Comparison of ENCODE assay signal across 14 mouse cellular contexts in the genomic region with DNA sequence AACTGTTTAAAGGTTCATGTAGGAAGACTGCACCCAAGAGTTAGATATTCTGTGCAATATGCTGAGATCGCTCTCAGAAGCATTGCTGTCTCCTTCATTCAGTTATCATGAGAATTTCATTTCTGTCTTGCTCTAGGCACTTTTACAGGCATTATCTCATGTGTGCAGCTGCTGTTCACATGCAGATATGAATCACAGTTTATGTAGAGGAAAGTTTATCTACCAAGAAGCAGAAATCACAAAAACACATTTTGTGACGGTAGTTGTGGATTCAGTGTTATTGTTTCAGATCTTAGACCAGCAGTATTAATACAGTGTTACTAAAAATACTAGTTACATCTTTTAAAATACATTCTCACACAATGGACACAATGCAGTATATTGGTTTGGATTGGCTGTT. TPM values are rescaled to one million over a fixed set of nuclear protein-coding genes. Genes with fewer than 3 reads are reported as not detected.
DNase-seq lines count a peak whose midpoint lies in the region; ATAC-seq and TF ChIP-seq lines count a peak whose summit lies in the region.
"Had no signal": no experiment of that assay in that cellular context is flagged by ENCODE, and none has a peak within 500 bp of the region (broad histone marks: within the 10 kb centered on the region; RNA-seq: fewer than 3 reads in every experiment).

No protein-coding gene starts in this region.

- H3K4me1 ChIP-seq in intestine, embryonic 15.5 days (replicated peaks), result no peaks in the 10 kb centered on the region
- no peaks in the 10 kb centered on the region for H3K4me1 ChIP-seq in intestine, postnatal 0 days (replicated peaks; ENCODE audit: control insufficient read depth, insufficient read depth, low read length)
- H3K4me1 ChIP-seq in liver, embryonic 12.5 days, result peaks cover 46% of the 10 kb centered on the region
- H3K4me1 ChIP-seq in kidney, adult 2 months (ENCODE audit: control insufficient read depth, insufficient read depth, low read length), result no peaks in the 10 kb centered on the region; the same call in 1 of the 2 replicates
- H3K4me1 ChIP-seq: embryonic facial prominence, embryonic 12.5 days; heart, embryonic 12.5 days had no signal

- H3K36me3 ChIP-seq in intestine, embryonic 15.5 days, result no peaks in the 10 kb centered on the region
- H3K36me3 ChIP-seq in intestine, postnatal 0 days (ENCODE audit: control insufficient read depth, insufficient read depth), result no peaks in the 10 kb centered on the region
- peaks cover 27% of the 10 kb centered on the region for H3K36me3 ChIP-seq in liver, embryonic 12.5 days
- no peaks in the 10 kb centered on the region for H3K36me3 ChIP-seq in kidney, adult 2 months (ENCODE audit: control insufficient read depth, insufficient read depth, low read length)

- H3K4me2 ChIP-seq in intestine, embryonic 15.5 days (replicated peaks), result no peak overlapping the region
- no peak overlapping the region for H3K4me2 ChIP-seq in intestine, postnatal 0 days (replicated peaks; ENCODE audit: low read depth)
- peak overlapping the region; percentile 45 for H3K4me2 ChIP-seq in liver, embryonic 12.5 days
- H3K4me2 ChIP-seq: embryonic facial prominence, embryonic 12.5 days; heart, embryonic 12.5 days; hindbrain, embryonic 13.5 days; midbrain, embryonic 13.5 days had no signal

- no peak for TF ChIP-seq POLR2A in kidney, adult 2 months (IDR thresholded peaks at IDR 0.05; ENCODE audit: low read depth, low read length)

- H3K27me3 ChIP-seq in intestine, embryonic 15.5 days (replicated peaks), result no peaks in the 10 kb centered on the region
- H3K27me3 ChIP-seq in intestine, postnatal 0 days (replicated peaks; ENCODE audit: control insufficient read depth, insufficient read depth, low read length), result no peaks in the 10 kb centered on the region
- H3K27me3 ChIP-seq in liver, embryonic 12.5 days (replicated peaks), result no peaks in the 10 kb centered on the region
- H3K27me3 ChIP-seq in kidney, adult 2 months (replicated peaks; ENCODE audit: control insufficient read depth, insufficient read depth, low read length), result no peaks in the 10 kb centered on the region
- H3K27me3 ChIP-seq: embryonic facial prominence, embryonic 12.5 days; heart, embryonic 12.5 days; hindbrain, embryonic 13.5 days; midbrain, embryonic 13.5 days had no signal

- H3K4me3 ChIP-seq in intestine, embryonic 15.5 days (replicated peaks), result no peak overlapping the region
- H3K4me3 ChIP-seq in intestine, postnatal 0 days (ENCODE audit: low read depth, low read length), result no peak overlapping the region
- no peak overlapping the region for H3K4me3 ChIP-seq in liver, embryonic 12.5 days
- no peak overlapping the region for H3K4me3 ChIP-seq in kidney, adult 2 months (ENCODE audit: insufficient read depth, low read depth, low read length)
- H3K4me3 ChIP-seq: embryonic facial prominence, embryonic 12.5 days; heart, embryonic 12.5 days; hindbrain, embryonic 13.5 days; midbrain, embryonic 13.5 days had no signal

- no peak for TF ChIP-seq CTCF in intestine, postnatal 0 days (IDR thresholded peaks at IDR 0.05; ENCODE audit: low read depth)
- TF ChIP-seq CTCF in kidney, adult 2 months (conservative IDR thresholded peaks at IDR 0.05; ENCODE audit: insufficient read depth, insufficient read length, low read depth, low read length), result no peak

- no peak overlapping the region for H3K9ac ChIP-seq in intestine, embryonic 15.5 days
- no peak overlapping the region for H3K9ac ChIP-seq in intestine, postnatal 0 days (ENCODE audit: low read depth, low read length)
- no peak overlapping the region for H3K9ac ChIP-seq in liver, embryonic 12.5 days
- H3K9ac ChIP-seq: embryonic facial prominence, embryonic 12.5 days; forebrain, postnatal 0 days; heart, embryonic 12.5 days; hindbrain, embryonic 13.5 days; midbrain, embryonic 13.5 days had no signal

- 0 out of 2 replicates have a peak, but pooled peaks have one; percentile 12 for ATAC-seq in intestine, embryonic 15.5 days
- ATAC-seq in intestine, postnatal 0 days, result no peak
- peak; percentile 85 for ATAC-seq in liver, embryonic 12.5 days
- ATAC-seq in megakaryocyte-erythroid progenitor cell, adult 5-6 weeks (replicated peaks; ENCODE audit: low FRiP score, low TSS enrichment, poor library complexity, severe bottlenecking), result peak; percentile 84
- ATAC-seq: midbrain, embryonic 13.5 days had no signal

- no peak overlapping the region for H3K27ac ChIP-seq in intestine, embryonic 15.5 days
- no peak overlapping the region for H3K27ac ChIP-seq in intestine, postnatal 0 days (ENCODE audit: low read depth, low read length)
- peak overlapping the region; percentile 60; the same call in 1 of the 2 replicates for H3K27ac ChIP-seq in liver, embryonic 12.5 days
- H3K27ac ChIP-seq in kidney, adult 2 months (ENCODE audit: insufficient read depth, low read depth, low read length), result no peak overlapping the region
- H3K27ac ChIP-seq: embryonic facial prominence, embryonic 12.5 days; hindbrain, embryonic 13.5 days; kidney, postnatal 0 days; macrophage; midbrain, embryonic 13.5 days had no signal

- WGBS in intestine, embryonic 15.5 days, result 72% methylated on average over 2 of the region's 2 CpGs
- 64% methylated on average over 2 of the region's 2 CpGs for WGBS in intestine, postnatal 0 days
- 18% methylated on average over 2 of the region's 2 CpGs for WGBS in liver, embryonic 12.5 days (ENCODE audit: insufficient replicate concordance)
- WGBS in kidney, adult 2 months, result 73% methylated on average over 2 of the region's 2 CpGs

- no peaks in the 10 kb centered on the region for H3K9me3 ChIP-seq in intestine, embryonic 15.5 days
- no peaks in the 10 kb centered on the region for H3K9me3 ChIP-seq in intestine, postnatal 0 days (ENCODE audit: control insufficient read depth)
- H3K9me3 ChIP-seq in liver, embryonic 12.5 days (replicated peaks), result peaks cover 6% of the 10 kb centered on the region; the same call in 1 of the 2 replicates
- H3K9me3 ChIP-seq: embryonic facial prominence, embryonic 12.5 days; heart, embryonic 12.5 days; hindbrain, embryonic 13.5 days; midbrain, embryonic 13.5 days had no signal

- peak; percentile 58 for DNase-seq in c-Kit-positive CD71-positive TER-119-negative erythroid progenitor cells, embryonic 14.5 days (ENCODE audit: low read depth)
- no peak for DNase-seq in cerebellum, postnatal 14 days
- DNase-seq in kidney, adult 2 months, result no peak

RNA-seq across cellular contexts. Expression of gene Pigk, which starts 36.0 kb away (rescaled TPM):
- polyA plus RNA-seq in intestine, embryonic 15.5 days (2015; fragmentation: Nextera tagmentation; extraction: Ambion mirVana), result 36.6 and 42.6 TPM in 2 replicates
- 33.7 and 35.5 TPM in 2 replicates for polyA plus RNA-seq in intestine, postnatal 0 days (2015; fragmentation: Nextera tagmentation; extraction: Ambion mirVana)
- polyA plus RNA-seq in liver, embryonic 12.5 days (2016; fragmentation: Nextera tagmentation; extraction: Ambion mirVana), result 24.9 and 34.5 TPM in 2 replicates
- 32.8 and 36.6 TPM in 2 replicates for total RNA-seq in megakaryocyte-erythroid progenitor cell, adult 5-6 weeks (2014; fragmentation: Nextera tagmentation)
- 63.0 and 64.0 TPM in 2 replicates for total RNA-seq in megakaryocyte-erythroid progenitor cell, adult 5-6 weeks (2017)
- polyA plus RNA-seq in kidney, adult 2 months (2012; rRNA removed), result 13.4 and 14.9 TPM in 2 replicates
